Mouse (Mus musculus) liver, embryonic 12.5 days (tissue): ENCODE measurements around the gene E130218I03Rik. TPM values are rescaled to one million over a fixed set of nuclear protein-coding genes. Genes with fewer than 3 reads are reported as not detected.
"Not testable (repeated sequence)": the region's sequence is repeated elsewhere in the genome, so short reads cannot be mapped to it uniquely, and the experiment has no call there.

Experiments used
- ATAC-seq: fragments of 200-750 bp; cut with Nextera tagmentation; 2 replicates; pipeline ENCODE4 v1.8.0; 2017; ENCODE audit warnings: moderate number of reproducible peaks, mild to moderate bottlenecking, moderate library complexity
- H3K27ac ChIP-seq: fragments of 300-500 bp; sonication (generic); 2 replicates; pipeline ENCODE4 v1.5.1; 2016; ENCODE audit warnings: mild to moderate bottlenecking
- H3K27me3 ChIP-seq: fragments of 300-500 bp; sonication (generic); replicated peaks from 2 replicates; pipeline ENCODE4 v1.6.1; 2016; ENCODE audit warnings: mild to moderate bottlenecking, moderate library complexity
- H3K36me3 ChIP-seq: fragments of 300-500 bp; sonication (generic); 2 replicates; pipeline ENCODE4 v1.6.1; 2016; ENCODE audit warnings: mild to moderate bottlenecking, moderate library complexity
- H3K4me1 ChIP-seq: fragments of 300-500 bp; sonication (generic); 2 replicates; pipeline ENCODE4 v1.6.1; 2016
- H3K4me2 ChIP-seq: fragments of 300-500 bp; sonication (generic); 2 replicates; pipeline ENCODE4 v1.6.1; 2016; ENCODE audit warnings: mild to moderate bottlenecking, moderate library complexity
- H3K4me3 ChIP-seq: fragments of 300-500 bp; sonication (generic); 2 replicates; pipeline ENCODE4 v1.5.1; 2016; ENCODE audit warnings: mild to moderate bottlenecking, moderate library complexity
- H3K9ac ChIP-seq: fragments of 300-500 bp; sonication (generic); 2 replicates; pipeline ENCODE4 v1.6.1; 2016; ENCODE audit warnings: mild to moderate bottlenecking, moderate library complexity
- H3K9me3 ChIP-seq: fragments of 300-500 bp; sonication (generic); replicated peaks from 2 replicates; pipeline ENCODE4 v1.6.1; 2016; ENCODE audit warnings: mild to moderate bottlenecking, moderate library complexity
- WGBS: fragments of 180-500 bp; shearing (Covaris S2); methylation state at CpG from one replicate; pipeline ENCODE4 v1.1.7; 2016; ENCODE audit not compliant: insufficient replicate concordance; 5-methylcytosine and 5-hydroxymethylcytosine counted together
- polyA plus RNA-seq: library from polyadenylated mRNA; unstranded; fragments of >200 nt; fragmentation: Nextera tagmentation; extraction: Ambion mirVana; gene quantifications from 2 replicates; pipeline ENCODE4 v1.2.1, GENCODE M21; 2016

Gene E130218I03Rik
- polyA plus RNA-seq, 1 experiment from 2014 or later = 0.30 TPM

GRCm38 (mm10) chr4:134253722-134254324 lies 10.4 kb downstream of the E130218I03Rik start, which contains the start of gene Grrp1:
Gene Grrp1 (minus strand): TSS chr4:134254106.
- ATAC-seq = no peak
- 4% methylated on average over 13 of the region's 13 CpGs for WGBS
- peaks cover 95% of the 10 kb centered on the region for H3K27me3 ChIP-seq
- H3K27ac ChIP-seq = no peak within 1 kb of the TSS
- no peaks in the 10 kb centered on the region for H3K36me3 ChIP-seq
- no peaks in the 10 kb centered on the region for H3K9me3 ChIP-seq
- peak within 1 kb of the TSS; percentile 43 for H3K4me2 ChIP-seq
- peaks cover 68% of the 10 kb centered on the region for H3K4me1 ChIP-seq
- peak within 1 kb of the TSS; percentile 28; the same call in 1 of the 2 replicates for H3K4me3 ChIP-seq
- no peak within 1 kb of the TSS for H3K9ac ChIP-seq

DNA sequence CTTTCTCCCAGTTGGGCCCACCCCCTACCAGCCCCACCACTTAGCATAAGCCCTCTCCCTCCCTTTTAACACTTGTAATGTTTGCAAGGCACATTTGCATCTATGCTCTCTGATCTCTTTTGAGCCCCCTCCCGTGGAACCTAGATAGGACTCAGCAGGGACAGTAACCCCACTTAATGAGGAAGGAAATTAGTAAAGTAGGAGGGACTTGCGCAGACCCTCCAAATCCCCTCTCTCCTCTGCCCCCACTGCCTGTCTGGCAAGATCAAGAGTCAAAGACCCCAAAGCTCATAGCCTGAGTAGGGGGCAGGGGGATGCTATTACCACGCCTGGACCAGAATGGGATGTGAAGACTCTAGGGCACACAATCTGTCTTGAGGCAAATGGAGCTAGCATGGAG lies 11.4 kb downstream of the E130218I03Rik start:
- Histone ChIP-seq H3K27me3 (peaks cover 90% of the 10 kb centered on the region), H3K9ac (no peak overlapping the region), H3K36me3 (no peaks in the 10 kb centered on the region), H3K27ac (no peak overlapping the region), H3K4me1 (peaks cover 63% of the 10 kb centered on the region), H3K4me3 (no peak overlapping the region), H3K4me2 (no peak overlapping the region), H3K9me3 (no peaks in the 10 kb centered on the region)
- 32% methylated on average over 3 of the region's 3 CpGs for WGBS
- ATAC-seq = no peak

GRCm38 (mm10) chr4:134255854-134256253 lies 12.4 kb downstream of the E130218I03Rik start:
- 0 out of 2 replicates have a peak overlapping the region, but pooled peaks have one; percentile 40 for H3K27ac ChIP-seq
- no peak for ATAC-seq
- H3K9me3 ChIP-seq = no peaks in the 10 kb centered on the region
- H3K9ac ChIP-seq = 0 out of 2 replicates have a peak overlapping the region, but pooled peaks have one; percentile 10
- WGBS = 42% methylated on average over 4 of the region's 4 CpGs
- H3K4me3 ChIP-seq = no peak overlapping the region
- peaks cover 54% of the 10 kb centered on the region for H3K4me1 ChIP-seq
- peaks cover 79% of the 10 kb centered on the region for H3K27me3 ChIP-seq
- no peak overlapping the region for H3K4me2 ChIP-seq
- no peaks in the 10 kb centered on the region for H3K36me3 ChIP-seq

- no peaks in the 10 kb centered on the region for H3K36me3 ChIP-seq
- 0 out of 2 replicates have a peak overlapping the region, but pooled peaks have one; percentile 10 for H3K9ac ChIP-seq
- H3K27me3 ChIP-seq = peaks cover 72% of the 10 kb centered on the region
- peak overlapping the region; percentile 10; the same call in 1 of the 2 replicates for H3K4me2 ChIP-seq
- H3K4me3 ChIP-seq = no peak overlapping the region
- 0 out of 2 replicates have a peak overlapping the region, but pooled peaks have one; percentile 40 for H3K27ac ChIP-seq
- 23% methylated on average over 18 of the region's 19 CpGs for whole genome bisulfite sequencing
- no peak for ATAC-seq
- H3K4me1 ChIP-seq = peaks cover 46% of the 10 kb centered on the region
- H3K9me3 ChIP-seq = no peaks in the 10 kb centered on the region
Measured at GRCm38 (mm10) chr4:134256407-134257197, 13.1 kb downstream of the E130218I03Rik start.

GRCm38 (mm10) chr4:134257198-134258009 lies 13.9 kb downstream of the E130218I03Rik start:
- no peak for ATAC-seq
- Histone ChIP-seq H3K36me3 (no peaks in the 10 kb centered on the region), H3K4me3 (no peak overlapping the region), H3K4me2 (no peak overlapping the region), H3K9me3 (no peaks in the 10 kb centered on the region), H3K9ac (no peak overlapping the region), H3K27me3 (peaks cover 64% of the 10 kb centered on the region), H3K27ac (no peak overlapping the region), H3K4me1 (peaks cover 38% of the 10 kb centered on the region)
- WGBS = 29% methylated on average over 11 of the region's 11 CpGs

DNA sequence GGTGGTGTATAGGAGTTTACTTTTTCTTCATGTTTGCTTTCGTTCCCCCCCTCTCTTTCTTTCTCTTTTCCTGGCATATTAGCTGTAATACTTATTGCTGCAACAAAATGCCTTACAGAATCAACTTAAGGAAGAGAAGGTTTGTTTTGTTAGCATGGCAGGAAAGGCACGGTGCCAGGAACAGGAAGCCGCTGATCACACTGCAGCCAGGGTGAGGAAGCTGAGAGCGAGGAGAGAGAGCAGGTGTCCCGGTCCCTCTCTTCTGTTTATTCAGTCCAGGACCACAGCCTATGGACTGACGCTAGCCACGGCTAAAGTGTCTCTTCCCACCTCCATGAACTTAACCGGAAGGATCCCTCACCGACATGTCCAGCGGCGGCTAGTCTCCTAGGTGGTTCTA lies 14.9 kb downstream of the E130218I03Rik start:
- H3K4me1 ChIP-seq = peaks cover 30% of the 10 kb centered on the region
- H3K4me2 ChIP-seq = no peak overlapping the region
- ATAC-seq = no peak
- H3K27me3 ChIP-seq = peaks cover 54% of the 10 kb centered on the region
- H3K27ac ChIP-seq = no peak overlapping the region
- no peak overlapping the region for H3K9ac ChIP-seq
- no peak overlapping the region for H3K4me3 ChIP-seq
- no peaks in the 10 kb centered on the region for H3K36me3 ChIP-seq
- 44% methylated on average over 11 of the region's 11 CpGs for WGBS
- H3K9me3 ChIP-seq = no peaks in the 10 kb centered on the region

DNA sequence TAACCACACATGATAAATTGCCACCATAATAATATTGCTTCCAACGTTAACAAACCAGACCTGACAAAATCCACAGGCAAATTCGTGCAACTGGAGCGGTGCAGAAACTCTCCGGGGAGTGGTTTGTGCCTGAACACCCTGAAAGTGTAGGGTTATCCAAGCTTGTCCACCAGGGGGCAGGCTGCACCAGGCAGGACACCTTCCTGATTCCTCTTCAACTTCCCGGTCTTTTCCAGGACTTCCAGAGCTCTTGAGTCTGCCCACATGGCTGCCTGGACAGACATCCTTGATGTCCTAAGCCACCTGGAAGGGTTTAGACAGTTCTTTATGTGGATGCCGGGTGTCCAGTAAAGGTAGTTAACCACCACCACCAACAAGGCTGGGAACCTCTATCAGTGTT lies 19.7 kb downstream of the E130218I03Rik start:
- 0 out of 2 replicates have a peak, but pooled peaks cover 10% of the 10 kb centered on the region for H3K27me3 ChIP-seq
- WGBS = 45% methylated on average over 6 of the region's 6 CpGs
- no peaks in the 10 kb centered on the region for H3K4me1 ChIP-seq
- H3K4me3 ChIP-seq = no peak overlapping the region
- ATAC-seq = no peak
- H3K9me3 ChIP-seq = no peaks in the 10 kb centered on the region; the same call in 1 of the 2 replicates
- no peak overlapping the region for H3K4me2 ChIP-seq
- H3K27ac ChIP-seq = no peak overlapping the region
- no peak overlapping the region for H3K9ac ChIP-seq
- H3K36me3 ChIP-seq = no peaks in the 10 kb centered on the region

DNA sequence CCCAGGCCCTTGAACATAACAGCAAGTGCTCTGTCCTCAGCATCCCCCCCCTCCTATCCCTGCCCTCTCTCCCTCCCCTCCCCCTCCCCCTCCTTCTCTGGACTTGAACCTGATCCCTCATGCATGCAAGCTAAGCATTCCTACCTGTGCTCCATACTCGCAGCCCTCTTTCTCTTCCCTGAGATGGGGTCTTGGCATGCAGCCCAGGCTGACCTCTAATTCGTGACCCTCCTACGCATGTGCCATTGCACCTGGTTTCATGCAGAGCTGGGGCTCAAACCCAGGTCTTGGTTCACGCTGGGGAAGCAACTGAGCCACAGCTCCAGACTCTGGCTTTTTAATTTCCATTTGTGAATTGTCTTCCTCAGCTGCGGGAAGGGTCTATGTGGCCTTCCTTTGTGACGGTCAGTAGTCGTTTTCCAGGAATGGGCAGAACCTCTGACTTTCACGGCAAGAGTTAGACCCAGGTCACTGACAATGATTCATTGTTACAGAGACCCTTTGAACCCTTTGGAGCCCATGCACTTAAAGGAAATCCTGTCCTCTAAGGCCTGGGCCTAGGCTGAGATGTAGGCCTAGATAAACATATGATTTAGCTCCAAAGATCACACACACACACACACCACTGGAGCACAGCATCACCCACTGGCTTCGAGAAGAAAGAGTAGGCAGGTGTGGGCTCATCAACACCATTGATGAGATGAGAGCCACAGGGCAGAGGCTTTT lies 22.6 kb downstream of the E130218I03Rik start:
- no peaks in the 10 kb centered on the region; the same call in 1 of the 2 replicates for H3K9me3 ChIP-seq

GRCm38 (mm10) chr4:134268102-134268655 lies 24.7 kb downstream of the E130218I03Rik start:
- no peaks in the 10 kb centered on the region; the same call in 1 of the 2 replicates for H3K9me3 ChIP-seq
- no peak overlapping the region for H3K27ac ChIP-seq
- no peaks in the 10 kb centered on the region for H3K27me3 ChIP-seq
- H3K4me1 ChIP-seq = peaks cover 15% of the 10 kb centered on the region
- H3K36me3 ChIP-seq = no peaks in the 10 kb centered on the region
- no peak overlapping the region for H3K9ac ChIP-seq
- no peak overlapping the region for H3K4me2 ChIP-seq
- WGBS = 74% methylated on average over 19 of the region's 19 CpGs
- no peak for ATAC-seq
- no peak overlapping the region for H3K4me3 ChIP-seq

More for the DNA sequence above, 22.6 kb downstream of the E130218I03Rik start:
- 62% methylated on average over 9 of the region's 9 CpGs for WGBS
- H3K27ac ChIP-seq = no peak overlapping the region
- no peaks in the 10 kb centered on the region for H3K27me3 ChIP-seq
- no peak overlapping the region for H3K4me3 ChIP-seq
- no peaks in the 10 kb centered on the region for H3K4me1 ChIP-seq
- H3K4me2 ChIP-seq = no peak overlapping the region
- H3K36me3 ChIP-seq = no peaks in the 10 kb centered on the region
- no peak overlapping the region for H3K9ac ChIP-seq
- no peak for ATAC-seq

- not testable (repeated sequence) for H3K4me3 ChIP-seq, H3K27ac ChIP-seq, H3K27me3 ChIP-seq, H3K9ac ChIP-seq, H3K4me2 ChIP-seq, H3K36me3 ChIP-seq, H3K9me3 ChIP-seq, ATAC-seq
- peaks cover 29% of the 10 kb centered on the region for H3K4me1 ChIP-seq
Measured at GRCm38 (mm10) chr4:134269622-134270021, 26.2 kb downstream of the E130218I03Rik start.

DNA sequence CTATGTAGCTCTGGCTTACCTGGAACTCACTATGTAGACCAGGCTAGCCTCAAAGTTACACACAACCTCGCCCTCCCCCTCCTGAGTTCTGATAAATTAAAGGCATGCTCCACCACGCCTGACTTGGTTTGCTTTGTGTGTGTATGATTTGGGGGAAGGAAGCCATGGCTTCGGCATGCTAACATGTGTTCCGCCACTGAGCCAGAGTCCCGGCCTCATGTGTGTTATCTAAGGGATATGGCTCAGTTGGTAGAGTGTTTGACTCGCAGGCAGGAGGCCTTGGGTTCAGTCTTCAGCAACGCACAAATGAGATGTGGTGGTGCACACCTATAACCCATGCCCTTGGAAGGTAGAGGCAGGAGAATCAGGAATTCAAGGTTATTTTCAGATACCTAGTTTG lies 28.5 kb downstream of the E130218I03Rik start:
- Histone ChIP-seq H3K27ac (no peak overlapping the region), H3K27me3 (no peaks in the 10 kb centered on the region), H3K9ac (no peak overlapping the region), H3K4me1 (peaks cover 30% of the 10 kb centered on the region), H3K36me3 (peaks cover 16% of the 10 kb centered on the region), H3K4me2 (no peak overlapping the region), H3K4me3 (no peak overlapping the region), H3K9me3 (no peaks in the 10 kb centered on the region)
- ATAC-seq = no peak
- WGBS = 70% methylated on average over 7 of the region's 7 CpGs
